Mouse (Mus musculus) C2C12 (cell line): ENCODE data around the gene Syt5. TPM values are rescaled to one million over a fixed set of nuclear protein-coding genes. Genes with fewer than 3 reads are reported as not detected.
A peak's percentile ranks its signal among the peaks of the same experiment; 100 is the strongest.

Experiments
- H3K27me3 ChIP-seq: one replicate; pipeline ENCODE4 v1.6.1; 2011; ENCODE audit not compliant: control insufficient read depth, insufficient read depth, insufficient read length
- H3K36me3 ChIP-seq: one replicate; pipeline ENCODE4 v1.6.1; 2011; ENCODE audit not compliant: control insufficient read depth, insufficient read depth
- H3K4me3 ChIP-seq: one replicate; pipeline ENCODE4 v1.5.1; 2011; ENCODE audit warnings: mild to moderate bottlenecking, control low read depth; ENCODE audit not compliant: poor library complexity, insufficient read depth, severe bottlenecking
- H3K79me2 ChIP-seq: one replicate; pipeline ENCODE4 v1.6.1; 2011; ENCODE audit not compliant: control insufficient read depth, insufficient read depth
- H3K79me3 ChIP-seq: one replicate; pipeline ENCODE4 v1.6.1; 2011; ENCODE audit warnings: low read depth, control low read depth
- H3ac ChIP-seq: one replicate; pipeline ENCODE3; 2011; ENCODE audit warnings: low read depth; ENCODE audit not compliant: control insufficient read depth, insufficient read length
- CEBPB ChIP-seq: IDR thresholded peaks from one replicate; pipeline ENCODE4 v1.6.1; 2011; ENCODE audit warnings: low read depth, mild to moderate bottlenecking, control low read depth, moderate library complexity
- CTCF ChIP-seq: IDR thresholded peaks from one replicate; pipeline ENCODE4 v1.5.1; 2011; ENCODE audit not compliant: control insufficient read depth, insufficient read depth, insufficient read length
- FOSL1 ChIP-seq: IDR thresholded peaks from one replicate; pipeline ENCODE4 v1.8.0; 2011; ENCODE audit warnings: mild to moderate bottlenecking, low read length; ENCODE audit not compliant: poor library complexity, insufficient read depth, severe bottlenecking
- MAX ChIP-seq: IDR thresholded peaks from one replicate; pipeline ENCODE4 v1.6.1; 2011; ENCODE audit warnings: mild to moderate bottlenecking, control low read depth
- MYOD1 ChIP-seq: IDR thresholded peaks from one replicate; pipeline ENCODE4 v1.6.1; 2011; ENCODE audit warnings: low read depth; ENCODE audit not compliant: control insufficient read depth, insufficient read length
- MYOG ChIP-seq: IDR thresholded peaks from one replicate; pipeline ENCODE4 v1.6.1; 2011; ENCODE audit not compliant: control insufficient read depth, insufficient read length; ENCODE audit errors: extremely low read depth
- USF1 ChIP-seq: IDR thresholded peaks from one replicate; pipeline ENCODE4 v1.6.1; 2011; ENCODE audit warnings: low read depth, mild to moderate bottlenecking, control low read depth, moderate library complexity
- polyA plus RNA-seq: library from polyadenylated mRNA; unstranded; fragments of >200 nt; fragmentation: generic; extraction: Trizol; gene quantifications from one replicate; pipeline ENCODE4 v1.2.1, GENCODE M21; 2012; ENCODE audit warnings: missing spikeins

The Syt5 gene
- polyA plus RNA-seq, 1 experiment = 0.11 TPM

- Histone ChIP-seq H3ac (no peak overlapping the region), H3K79me2 (peaks cover 26% of the 10 kb centered on the region), H3K4me3 (no peak overlapping the region), H3K79me3 (peaks cover 22% of the 10 kb centered on the region), H3K36me3 (no peaks in the 10 kb centered on the region), H3K27me3 (no peaks in the 10 kb centered on the region)
- no peak for TF ChIP-seq FOSL1
- TF ChIP-seq CEBPB = no peak
- TF ChIP-seq MYOG = no peak
- TF ChIP-seq USF1 = no peak
- no peak for TF ChIP-seq MYOD1
- TF ChIP-seq MAX = no peak
These were observed 43.5 kb downstream of the Syt5 start for GRCm38 (mm10) chr7:4503858-4504257.

GRCm38 (mm10) chr7:4503100-4503499, 44.2 kb downstream of the Syt5 start:
- Histone ChIP-seq H3K4me3 (no peak overlapping the region), H3K36me3 (no peaks in the 10 kb centered on the region), H3ac (no peak overlapping the region), H3K79me2 (peaks cover 34% of the 10 kb centered on the region), H3K79me3 (peaks cover 29% of the 10 kb centered on the region), H3K27me3 (no peaks in the 10 kb centered on the region)
- TF ChIP-seq MAX (no peak), FOSL1 (no peak), MYOD1 (no peak), MYOG (no peak), USF1 (no peak), CEBPB (no peak), CTCF (no peak)

GRCm38 (mm10) chr7:4502421-4503090, 44.8 kb downstream of the Syt5 start:
- TF ChIP-seq MYOG (no peak), CTCF (no peak), MAX (no peak), CEBPB (no peak), MYOD1 (no peak), USF1 (no peak), FOSL1 (no peak)
- no peaks in the 10 kb centered on the region for H3K36me3 ChIP-seq
- peaks cover 39% of the 10 kb centered on the region for H3K79me2 ChIP-seq
- peak overlapping the region; percentile 11 for H3K4me3 ChIP-seq
- H3K79me3 ChIP-seq = peaks cover 33% of the 10 kb centered on the region
- no peaks in the 10 kb centered on the region for H3K27me3 ChIP-seq
- H3ac ChIP-seq = peak overlapping the region; percentile 4

- H3ac ChIP-seq = peak within 1 kb of the TSS; percentile 93
- peaks cover 4% of the 10 kb centered on the region for H3K36me3 ChIP-seq
- H3K79me3 ChIP-seq = peaks cover 41% of the 10 kb centered on the region
- H3K79me2 ChIP-seq = peaks cover 47% of the 10 kb centered on the region
- TF ChIP-seq MYOG = no peak
- TF ChIP-seq CEBPB = no peak
- no peak for TF ChIP-seq MYOD1
- TF ChIP-seq CTCF = no peak
- TF ChIP-seq MAX = no peak
- no peak for TF ChIP-seq FOSL1
- no peak for TF ChIP-seq USF1
- peak within 1 kb of the TSS; percentile 57 for H3K4me3 ChIP-seq
- no peaks in the 10 kb centered on the region for H3K27me3 ChIP-seq
These were observed 45.6 kb downstream of the Syt5 start, which contains the start of gene Ppp1r12c for GRCm38 (mm10) chr7:4501558-4502397. Ppp1r12c (minus strand) TSS chr7:4501680.

- no peaks in the 10 kb centered on the region for H3K27me3 ChIP-seq
- H3K4me3 ChIP-seq = peak overlapping the region; percentile 57
- no peak for TF ChIP-seq MYOG
- no peak for TF ChIP-seq FOSL1
- no peak for TF ChIP-seq CEBPB
- TF ChIP-seq USF1 = no peak
- no peak for TF ChIP-seq CTCF
- peaks cover 55% of the 10 kb centered on the region for H3K79me2 ChIP-seq
- H3K79me3 ChIP-seq = peaks cover 48% of the 10 kb centered on the region
- H3K36me3 ChIP-seq = peaks cover 10% of the 10 kb centered on the region
- peak overlapping the region; percentile 93 for H3ac ChIP-seq
These were observed 46.4 kb downstream of the Syt5 start for GRCm38 (mm10) chr7:4500892-4501471.
